Mouse (Mus musculus) testis, postnatal 10 days (tissue): ENCODE measurements at regions not wholly inside any gene's neighbourhood (a gene's known extent, or its start where the extent isn't known, plus 50 kb on each side); places are given as distances from the start of the nearest gene placed in this dataset.

Experiments
- DNase-seq: peaks from one replicate; pipeline ENCODE4 v3.0.0; 2021; ENCODE audit warnings: low spot score

DNA sequence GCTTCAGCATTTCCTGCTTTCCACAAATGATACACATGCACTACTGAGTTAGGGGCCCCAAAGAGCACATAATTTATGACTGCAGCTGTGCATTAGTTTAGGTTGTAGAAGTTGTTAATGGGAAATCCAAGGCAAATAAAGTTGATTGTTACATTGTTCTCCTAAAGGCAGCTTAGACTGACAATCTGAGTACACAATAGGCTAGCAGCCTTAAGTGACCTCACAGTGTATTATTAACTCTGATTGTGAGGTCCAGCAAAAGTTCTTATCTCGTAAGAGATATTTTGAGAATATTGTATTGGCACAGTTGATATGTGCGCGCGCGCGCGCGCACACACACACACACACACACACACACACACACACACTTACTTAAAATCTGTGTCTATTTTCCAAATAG lies 70.5 kb upstream of the Yae1d1 start:
- DNase-seq: no peak

DNA sequence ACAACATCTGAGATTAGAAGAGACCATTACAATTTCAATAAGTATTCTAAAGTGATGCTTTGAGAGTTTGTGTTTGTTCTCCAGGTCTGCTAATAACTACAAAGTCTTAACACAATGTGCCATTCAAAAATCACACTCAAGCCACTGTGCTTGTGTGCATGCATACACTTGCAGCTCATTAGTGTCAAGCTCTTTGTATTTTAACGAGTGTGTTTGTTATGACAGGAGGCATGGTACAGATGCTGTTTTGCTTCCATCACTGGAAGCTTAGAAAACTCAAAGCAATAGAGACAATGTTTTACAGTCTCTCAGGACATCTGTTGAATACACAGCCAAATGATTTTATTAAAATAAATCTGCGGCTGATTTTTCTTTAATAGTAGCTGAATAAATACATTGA lies 67.1 kb upstream of the Yae1d1 start:
- no peak for DNase-seq

DNA sequence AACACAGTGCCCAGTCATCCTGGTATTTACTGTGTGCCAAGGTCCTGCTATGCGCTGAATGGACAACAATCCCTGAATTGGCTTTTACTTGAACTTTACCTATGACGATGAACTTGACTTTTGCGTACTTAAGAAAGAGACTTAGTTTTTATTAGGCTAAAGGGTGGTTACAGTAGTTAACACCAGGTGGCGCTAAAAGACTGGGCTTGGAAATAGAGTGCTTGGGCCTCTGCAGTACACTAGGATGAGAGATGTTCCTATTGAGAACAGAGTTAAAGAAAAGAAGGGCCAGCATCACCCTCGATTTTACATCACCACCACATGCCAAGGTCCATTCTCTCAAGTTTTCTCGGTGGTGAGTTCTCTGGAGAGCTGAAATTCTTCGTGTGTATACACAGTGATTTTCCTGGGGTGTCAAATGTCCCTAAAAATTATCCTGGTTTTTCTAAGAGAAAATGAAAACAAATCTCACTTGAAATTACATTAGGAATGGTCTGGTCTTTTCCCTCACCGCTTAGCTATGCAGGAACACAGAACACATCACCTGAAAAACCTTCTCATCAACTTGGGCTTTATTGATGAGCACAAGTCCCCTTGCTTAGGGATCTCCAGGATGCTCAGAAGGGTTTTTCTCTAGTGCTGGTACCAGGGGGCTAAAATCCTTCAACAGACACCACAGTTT lies 64.2 kb upstream of the Yae1d1 start:
- DNase-seq: peak; percentile 58

DNA sequence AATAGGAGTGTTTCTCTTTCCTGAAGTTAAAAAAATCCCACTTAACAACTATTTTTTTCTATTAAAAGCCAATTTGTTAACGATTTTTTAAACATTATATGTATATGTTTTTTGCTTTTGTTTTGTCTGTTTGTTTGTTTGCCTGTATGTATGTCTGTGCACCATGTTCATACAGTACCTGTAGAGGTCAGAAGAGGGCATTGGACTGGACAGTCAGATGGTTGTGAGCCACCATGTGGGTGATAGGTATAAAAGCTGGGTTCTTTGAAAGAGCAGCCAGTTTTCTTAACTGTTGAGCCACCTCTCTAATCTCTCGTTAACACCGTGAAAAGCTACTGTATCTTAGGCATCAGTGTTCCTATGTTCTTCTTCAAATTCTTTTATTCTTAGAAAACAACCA lies 63.7 kb upstream of the Yae1d1 start:
- DNase-seq: no peak

- no peak for DNase-seq
These were observed 50.0 kb upstream of the Yae1d1 start for GRCm38 (mm10) chr13:18043154-18043553.
